Mouse (Mus musculus) liver, adult 2 months (tissue): ENCODE data around the gene Tyw5. TPM values are rescaled to one million over a fixed set of nuclear protein-coding genes. Genes with fewer than 3 reads are reported as not detected.

Experiments
- DNase-seq: peaks from one replicate; pipeline ENCODE4 v3.0.0-alpha.2; 2011; ENCODE audit warnings: low read depth, low spot score; ENCODE audit errors: extremely low read depth
- H3K27ac ChIP-seq: fragments of 200-500 bp; replicated peaks from 2 replicates; pipeline ENCODE4 v1.5.1; 2012; ENCODE audit warnings: low read depth, mild to moderate bottlenecking, control low read depth, inconsistent platforms, low read length; ENCODE audit not compliant: insufficient read depth
- H3K27me3 ChIP-seq: fragments of 200-500 bp; 2 replicates; pipeline ENCODE4 v1.6.1; 2012; ENCODE audit warnings: mild to moderate bottlenecking, moderate library complexity, low read length, inconsistent platforms; ENCODE audit not compliant: control insufficient read depth, insufficient read depth
- H3K36me3 ChIP-seq: fragments of 200-500 bp; 2 replicates; pipeline ENCODE4 v1.6.1; 2012; ENCODE audit warnings: low read length, inconsistent platforms; ENCODE audit not compliant: control insufficient read depth, insufficient read depth
- H3K4me1 ChIP-seq: fragments of 200-500 bp; 2 replicates; pipeline ENCODE4 v1.6.1; 2011; ENCODE audit warnings: low read length; ENCODE audit not compliant: control insufficient read depth, insufficient read depth
- H3K4me3 ChIP-seq: fragments of 200-500 bp; 2 replicates; pipeline ENCODE4 v1.5.1; 2011; ENCODE audit warnings: low read depth, mild to moderate bottlenecking, control low read depth, low read length, moderate library complexity; ENCODE audit not compliant: insufficient read depth
- H3K79me2 ChIP-seq: fragments of 200-500 bp; 2 replicates; pipeline ENCODE4 v1.6.1; 2012; ENCODE audit warnings: inconsistent platforms, mild to moderate bottlenecking, low read length, moderate library complexity; ENCODE audit not compliant: control insufficient read depth, insufficient read depth
- H3K9ac ChIP-seq: fragments of 200-500 bp; 2 replicates; pipeline ENCODE4 v1.6.1; 2012; ENCODE audit warnings: low read depth, mild to moderate bottlenecking, control low read depth, inconsistent platforms, low read length
- CTCF ChIP-seq: fragments of 200-500 bp; IDR thresholded peaks from 2 replicates; pipeline ENCODE4 v1.5.1; 2011; ENCODE audit warnings: low read depth, low read length, control low read depth
- POLR2A ChIP-seq: fragments of 200-500 bp; IDR thresholded peaks from 2 replicates; pipeline ENCODE4 v1.6.1; 2011; ENCODE audit warnings: low read length, control low read depth; ENCODE audit not compliant: insufficient read depth; ENCODE audit errors: extremely low read depth
- WGBS: fragments of 180-500 bp; shearing (Covaris S2); methylation state at CpG from one replicate; pipeline ENCODE4 v1.1.7; 2018; 5-methylcytosine and 5-hydroxymethylcytosine counted together
- polyA plus RNA-seq: library from polyadenylated mRNA; depleted of rRNA; stranded (reverse); fragments of >200 nt; gene quantifications from 2 replicates; pipeline ENCODE4 v1.2.3, GENCODE M21; 2012; rRNA removed
- total RNA-seq: library from RNA; depleted of rRNA; stranded (reverse); fragments of >200 nt; gene quantifications from 2 replicates; pipeline ENCODE4 v1.2.3, GENCODE M21; 2014; rRNA removed

Gene Tyw5
- total and polyA plus RNA-seq, 2 experiments = 5.2 to 22.5 TPM

- no peak for DNase-seq
- no peaks in the 10 kb centered on the region for H3K79me2 ChIP-seq
- no peak overlapping the region for H3K4me3 ChIP-seq
- H3K27ac ChIP-seq = no peak overlapping the region
- H3K4me1 ChIP-seq = peaks cover 10% of the 10 kb centered on the region; the same call in 1 of the 2 replicates
- H3K27me3 ChIP-seq = no peaks in the 10 kb centered on the region
- TF ChIP-seq POLR2A (no peak), CTCF (no peak)
- no peak overlapping the region for H3K9ac ChIP-seq
- no peaks in the 10 kb centered on the region for H3K36me3 ChIP-seq
- WGBS = 62% methylated on average over 3 of the region's 3 CpGs
These were observed 39.5 kb downstream of the Tyw5 start for GRCm38 (mm10) chr1:57367446-57367845.

GRCm38 (mm10) chr1:57358546-57358945 is 48.4 kb downstream of the Tyw5 start:
- Histone ChIP-seq H3K36me3 (no peaks in the 10 kb centered on the region), H3K27ac (no peak overlapping the region), H3K4me3 (no peak overlapping the region), H3K27me3 (no peaks in the 10 kb centered on the region), H3K4me1 (no peaks in the 10 kb centered on the region), H3K79me2 (no peaks in the 10 kb centered on the region), H3K9ac (no peak overlapping the region)
- no peak for DNase-seq
- TF ChIP-seq POLR2A = no peak
- TF ChIP-seq CTCF = no peak
- 98% methylated on average over 5 of the region's 5 CpGs for WGBS

- Histone ChIP-seq H3K9ac (no peak overlapping the region), H3K4me1 (no peaks in the 10 kb centered on the region), H3K27ac (no peak overlapping the region), H3K36me3 (no peaks in the 10 kb centered on the region), H3K79me2 (no peaks in the 10 kb centered on the region), H3K4me3 (no peak overlapping the region), H3K27me3 (no peaks in the 10 kb centered on the region)
- TF ChIP-seq CTCF = no peak
- TF ChIP-seq POLR2A = no peak
- WGBS = 70% methylated on average over 1 of the region's 1 CpGs
- DNase-seq = no peak
These were observed 55.0 kb downstream of the Tyw5 start for GRCm38 (mm10) chr1:57351941-57352340.

GRCm38 (mm10) chr1:57347487-57347886 is 59.4 kb downstream of the Tyw5 start:
- H3K36me3 ChIP-seq = no peaks in the 10 kb centered on the region
- H3K27me3 ChIP-seq = no peaks in the 10 kb centered on the region
- H3K4me3 ChIP-seq = no peak overlapping the region
- H3K27ac ChIP-seq = no peak overlapping the region
- TF ChIP-seq CTCF = no peak
- no peak for TF ChIP-seq POLR2A
- no peak for DNase-seq
- H3K79me2 ChIP-seq = no peaks in the 10 kb centered on the region
- H3K4me1 ChIP-seq = peaks cover under 1% of the 10 kb centered on the region; the same call in 1 of the 2 replicates
- H3K9ac ChIP-seq = no peak overlapping the region

- H3K36me3 ChIP-seq = no peaks in the 10 kb centered on the region
- no peak overlapping the region for H3K4me3 ChIP-seq
- H3K27me3 ChIP-seq = no peaks in the 10 kb centered on the region
- TF ChIP-seq CTCF (no peak), POLR2A (no peak)
- H3K4me1 ChIP-seq = peaks cover 4% of the 10 kb centered on the region
- H3K79me2 ChIP-seq = no peaks in the 10 kb centered on the region
- H3K27ac ChIP-seq = no peak overlapping the region
- DNase-seq = peak; percentile 96
- WGBS = 16% methylated on average over 2 of the region's 2 CpGs
- H3K9ac ChIP-seq = no peak overlapping the region
These were observed 65.7 kb downstream of the Tyw5 start for GRCm38 (mm10) chr1:57341197-57341596.

GRCm38 (mm10) chr1:57339156-57339796 is 67.6 kb downstream of the Tyw5 start:
- Histone ChIP-seq H3K79me2 (no peaks in the 10 kb centered on the region), H3K27ac (no peak overlapping the region), H3K4me1 (peaks cover 4% of the 10 kb centered on the region), H3K9ac (no peak overlapping the region), H3K36me3 (no peaks in the 10 kb centered on the region), H3K4me3 (no peak overlapping the region), H3K27me3 (no peaks in the 10 kb centered on the region)
- 32% methylated on average over 14 of the region's 14 CpGs for whole genome bisulfite sequencing
- peak; percentile 90 for DNase-seq
- TF ChIP-seq CTCF = peak; percentile 38
- TF ChIP-seq POLR2A = no peak

Other genes starting within 250 kb of the Tyw5 start
- 27.2 and 31.7 TPM in 2 replicates for gene 1700066M21Rik, start 29.5 kb downstream of the Tyw5 start, total RNA-seq
- gene 1700066M21Rik, start 29.5 kb downstream of the Tyw5 start, polyA plus RNA-seq = 31.2 and 31.4 TPM in 2 replicates
- 6.1 and 7.2 TPM in 2 replicates for gene Maip1, start 773 bp downstream of the Tyw5 start, total RNA-seq
- gene Maip1, start 773 bp downstream of the Tyw5 start, polyA plus RNA-seq = 3.5 and 3.8 TPM in 2 replicates